Mouse (Mus musculus) forelimb bud, embryonic 11.5 days (tissue): ENCODE data around the gene Nae1.

Source experiments
- DNase-seq: peaks from one replicate; pipeline ENCODE4 v3.0.0-alpha.2; 2012; ENCODE audit warnings: low read depth, low spot score

The Nae1 gene

GRCm38 (mm10) chr8:104529671-104530070 lies 4.8 kb downstream of the Nae1 start:
- no peak for DNase-seq

- no peak for DNase-seq
Measured at GRCm38 (mm10) chr8:104517872-104518271, 16.6 kb downstream of the Nae1 start.

GRCm38 (mm10) chr8:104510134-104510533 lies 24.3 kb downstream of the Nae1 start:
- DNase-seq: no peak

- peak; percentile 12 for DNase-seq
Measured at GRCm38 (mm10) chr8:104509061-104510006, 25.1 kb downstream of the Nae1 start, which contains the start of gene Terb1. Gene Terb1, minus strand, starts transcription at chr8:104509910.

GRCm38 (mm10) chr8:104479091-104479490 lies 55.3 kb downstream of the Nae1 start:
- DNase-seq: no peak

- DNase-seq: no peak
Measured at GRCm38 (mm10) chr8:104472465-104472864, 62.0 kb downstream of the Nae1 start.

GRCm38 (mm10) chr8:104467463-104467862 lies 67.0 kb downstream of the Nae1 start:
- no peak for DNase-seq
